12 mouse cellular contexts compared by ENCODE assay signal in genomic region chr4:43060286-43060685, GRCm38 (mm10). TPM values are rescaled to one million over a fixed set of nuclear protein-coding genes. Genes with fewer than 3 reads are reported as not detected.
DNase-seq lines count a peak whose midpoint lies in the region; ATAC-seq and TF ChIP-seq lines count a peak whose summit lies in the region.
"Had no signal": no experiment of that assay in that cellular context is flagged by ENCODE, and none has a peak within 500 bp of the region (broad histone marks: within the 10 kb centered on the region; RNA-seq: fewer than 3 reads in every experiment).

No protein-coding gene starts in this region.

- no peak overlapping the region for H3K27ac ChIP-seq in kidney, embryonic 14.5 days (ENCODE audit: low read depth, low read length)
- no peak overlapping the region for H3K27ac ChIP-seq in forebrain, embryonic 14.5 days (ENCODE audit: low read depth, low read length)
- H3K27ac ChIP-seq in midbrain, embryonic 14.5 days (replicated peaks; ENCODE audit: low read depth, low read length), result no peak overlapping the region
- H3K27ac ChIP-seq in cerebellum, adult 2 months (ENCODE audit: insufficient read depth, low read length), result no peak overlapping the region

- peaks cover 2% of the 10 kb centered on the region; the same call in 1 of the 2 replicates for H3K27me3 ChIP-seq in kidney, embryonic 14.5 days (ENCODE audit: control insufficient read depth, insufficient read depth, low read length)
- no peaks in the 10 kb centered on the region for H3K27me3 ChIP-seq in forebrain, embryonic 14.5 days (replicated peaks; ENCODE audit: control insufficient read depth, insufficient read depth, low read length)
- no peaks in the 10 kb centered on the region for H3K27me3 ChIP-seq in midbrain, embryonic 14.5 days (ENCODE audit: control insufficient read depth, insufficient read depth, low read length)
- H3K27me3 ChIP-seq in cerebellum, adult 2 months (ENCODE audit: control insufficient read depth, insufficient read depth, low read length), result no peaks in the 10 kb centered on the region

- H3K4me2 ChIP-seq in kidney, embryonic 14.5 days (replicated peaks; ENCODE audit: low read depth, low read length), result no peak overlapping the region
- peak overlapping the region; percentile 71 for H3K4me2 ChIP-seq in forebrain, embryonic 14.5 days (ENCODE audit: low read length)
- peak overlapping the region; percentile 71 for H3K4me2 ChIP-seq in midbrain, embryonic 14.5 days (ENCODE audit: low read length)

- intact Hi-C loops in heart, postnatal 36 days (cut with DNase I), result no loop called here

- no peak overlapping the region for H3K9ac ChIP-seq in kidney, embryonic 14.5 days (ENCODE audit: low read depth, low read length)
- no peak overlapping the region for H3K9ac ChIP-seq in forebrain, embryonic 14.5 days (ENCODE audit: low read length)
- H3K9ac ChIP-seq in midbrain, embryonic 14.5 days (replicated peaks; ENCODE audit: low read length), result no peak overlapping the region

- TF ChIP-seq CTCF in cerebellum, adult 2 months (IDR thresholded peaks at IDR 0.05; ENCODE audit: borderline replicate concordance, insufficient read depth, low read depth, low read length), result no peak

- H3K4me3 ChIP-seq in kidney, embryonic 14.5 days (ENCODE audit: low read length), result peak overlapping the region; percentile 60; the same call in 1 of the 2 replicates
- H3K4me3 ChIP-seq in forebrain, embryonic 14.5 days (ENCODE audit: low read depth, low read length), result no peak overlapping the region
- no peak overlapping the region for H3K4me3 ChIP-seq in midbrain, embryonic 14.5 days (replicated peaks; ENCODE audit: low read depth, low read length)
- no peak overlapping the region for H3K4me3 ChIP-seq in cerebellum, adult 2 months (replicated peaks; ENCODE audit: insufficient read depth, low read depth, low read length)

- H3K36me3 ChIP-seq in kidney, embryonic 14.5 days (ENCODE audit: control insufficient read depth, insufficient read depth, low read length), result no peaks in the 10 kb centered on the region
- no peaks in the 10 kb centered on the region for H3K36me3 ChIP-seq in forebrain, embryonic 14.5 days (ENCODE audit: control insufficient read depth, insufficient read depth, low read length)
- H3K36me3 ChIP-seq in midbrain, embryonic 14.5 days (ENCODE audit: control insufficient read depth, insufficient read depth, low read length), result no peaks in the 10 kb centered on the region
- H3K36me3 ChIP-seq: G1E had no signal

- 26% methylated on average over 3 of the region's 3 CpGs for WGBS in kidney, embryonic 14.5 days
- WGBS in forebrain, embryonic 14.5 days, result 41% methylated on average over 3 of the region's 3 CpGs
- 42% methylated on average over 3 of the region's 3 CpGs for WGBS in midbrain, embryonic 14.5 days
- 77% methylated on average over 3 of the region's 3 CpGs for WGBS in cerebellum, adult 2 months

- DNase-seq in heart, adult 11 months, result peak; percentile 92
- DNase-seq in heart, postnatal 36 days, result no peak
- DNase-seq in kidney, adult 8-10 months, result no peak
- no peak for DNase-seq in forebrain, embryonic 14.5 days (ENCODE audit: low spot score)
- peak; percentile 43 for DNase-seq in midbrain, embryonic 14.5 days
- no peak for DNase-seq in right cerebral cortex, postnatal 10 days (ENCODE audit: low spot score in 2 of 2)
- no peak for DNase-seq in cerebellum, adult 2 months
- DNase-seq: cerebellum, adult 9-10 months; gastrocnemius, postnatal 36 days; thymus, postnatal 25 days had no signal

- no peak for TF ChIP-seq POLR2A in cerebellum, adult 2 months (IDR thresholded peaks at IDR 0.05; ENCODE audit: borderline replicate concordance, insufficient read depth, low read length)

- H3K9me3 ChIP-seq in kidney, embryonic 14.5 days (ENCODE audit: control insufficient read depth, low read length), result no peaks in the 10 kb centered on the region
- no peaks in the 10 kb centered on the region for H3K9me3 ChIP-seq in forebrain, embryonic 14.5 days (replicated peaks; ENCODE audit: control insufficient read depth, low read length)
- no peaks in the 10 kb centered on the region for H3K9me3 ChIP-seq in midbrain, embryonic 14.5 days (ENCODE audit: control insufficient read depth, low read length)

- no peak for ATAC-seq in kidney, embryonic 14.5 days (ENCODE audit: low FRiP score, low TSS enrichment)
- no peak for ATAC-seq in forebrain, embryonic 14.5 days
- no peak for ATAC-seq in midbrain, embryonic 14.5 days (ENCODE audit: low FRiP score, low TSS enrichment)

- H3K4me1 ChIP-seq in kidney, embryonic 14.5 days (ENCODE audit: control insufficient read depth, insufficient read depth, low read length), result 0 out of 2 replicates have a peak, but pooled peaks cover 4% of the 10 kb centered on the region
- H3K4me1 ChIP-seq in forebrain, embryonic 14.5 days (ENCODE audit: control insufficient read depth, insufficient read depth, low read length), result peaks cover 5% of the 10 kb centered on the region
- H3K4me1 ChIP-seq in midbrain, embryonic 14.5 days (ENCODE audit: control insufficient read depth, insufficient read depth, low read length), result peaks cover 11% of the 10 kb centered on the region
- H3K4me1 ChIP-seq in cerebellum, adult 2 months (ENCODE audit: control insufficient read depth, insufficient read depth, low read length), result no peaks in the 10 kb centered on the region

RNA-seq across cellular contexts. Expression of gene Unc13b, which starts 1.5 kb away (rescaled TPM):
- total RNA-seq in heart, postnatal 36 days (2021), result 10 to 100 TPM; 12.9 to 13.5 TPM
- 5.6 and 9.0 TPM in 2 replicates for polyA plus RNA-seq in kidney, embryonic 14.5 days (2014; fragmentation: Nextera tagmentation; extraction: Ambion mirVana)
- polyA plus RNA-seq in forebrain, embryonic 14.5 days (2014; fragmentation: Nextera tagmentation; extraction: Ambion mirVana), result 8.1 and 12.3 TPM in 2 replicates
- polyA plus RNA-seq in midbrain, embryonic 14.5 days (2014; fragmentation: Nextera tagmentation; extraction: Ambion mirVana), result 14.3 and 20.4 TPM in 2 replicates
- polyA plus RNA-seq in cerebellum, adult 2 months (2012; rRNA removed), result 12.8 and 14.5 TPM in 2 replicates

RNA-seq across cellular contexts. Expression of gene Fam214b, which starts 14.3 kb away (rescaled TPM):
- total RNA-seq in heart, postnatal 36 days (2021), result 10 to 100 TPM; 26.1 to 30.0 TPM
- polyA plus RNA-seq in kidney, embryonic 14.5 days (2014; fragmentation: Nextera tagmentation; extraction: Ambion mirVana), result 6.8 and 8.3 TPM in 2 replicates
- 19.3 and 26.7 TPM in 2 replicates for polyA plus RNA-seq in forebrain, embryonic 14.5 days (2014; fragmentation: Nextera tagmentation; extraction: Ambion mirVana)
- polyA plus RNA-seq in midbrain, embryonic 14.5 days (2014; fragmentation: Nextera tagmentation; extraction: Ambion mirVana), result 32.5 and 35.4 TPM in 2 replicates
- 29.9 and 32.5 TPM in 2 replicates for polyA plus RNA-seq in cerebellum, adult 2 months (2012; rRNA removed)

RNA-seq across cellular contexts. Expression of gene Stoml2, which starts 28.8 kb away (rescaled TPM):
- 100 to 1,000 TPM; 108 to 115 TPM for total RNA-seq in heart, postnatal 36 days (2021)
- polyA plus RNA-seq in kidney, embryonic 14.5 days (2014; fragmentation: Nextera tagmentation; extraction: Ambion mirVana), result 353 and 454 TPM in 2 replicates
- polyA plus RNA-seq in forebrain, embryonic 14.5 days (2014; fragmentation: Nextera tagmentation; extraction: Ambion mirVana), result 302 and 334 TPM in 2 replicates
- polyA plus RNA-seq in midbrain, embryonic 14.5 days (2014; fragmentation: Nextera tagmentation; extraction: Ambion mirVana), result 219 and 222 TPM in 2 replicates
- 138 and 142 TPM in 2 replicates for polyA plus RNA-seq in cerebellum, adult 2 months (2012; rRNA removed)

RNA-seq across cellular contexts. Expression of gene Pigo, which starts 34.7 kb away (rescaled TPM):
- 10 to 100 TPM; 20.1 to 23.2 TPM for total RNA-seq in heart, postnatal 36 days (2021)
- polyA plus RNA-seq in kidney, embryonic 14.5 days (2014; fragmentation: Nextera tagmentation; extraction: Ambion mirVana), result 14.5 and 21.0 TPM in 2 replicates
- 18.1 and 18.2 TPM in 2 replicates for polyA plus RNA-seq in forebrain, embryonic 14.5 days (2014; fragmentation: Nextera tagmentation; extraction: Ambion mirVana)
- polyA plus RNA-seq in midbrain, embryonic 14.5 days (2014; fragmentation: Nextera tagmentation; extraction: Ambion mirVana), result 23.3 and 26.4 TPM in 2 replicates
- 35.8 and 35.9 TPM in 2 replicates for polyA plus RNA-seq in cerebellum, adult 2 months (2012; rRNA removed)

RNA-seq across cellular contexts. Expression of gene Fancg, which starts 50.0 kb away (rescaled TPM):
- total RNA-seq in heart, postnatal 36 days (2021), result 1 to 10 TPM; 2.6 to 3.2 TPM
- 11.8 and 16.9 TPM in 2 replicates for polyA plus RNA-seq in kidney, embryonic 14.5 days (2014; fragmentation: Nextera tagmentation; extraction: Ambion mirVana)
- 17.3 and 26.1 TPM in 2 replicates for polyA plus RNA-seq in forebrain, embryonic 14.5 days (2014; fragmentation: Nextera tagmentation; extraction: Ambion mirVana)
- polyA plus RNA-seq in midbrain, embryonic 14.5 days (2014; fragmentation: Nextera tagmentation; extraction: Ambion mirVana), result 17.4 and 20.4 TPM in 2 replicates
- 36.2 and 36.7 TPM in 2 replicates for polyA plus RNA-seq in cerebellum, adult 2 months (2012; rRNA removed)

Comparison
In these comparisons a context has a peak if more than half of its experiments do, and no peak if none do; other contexts are left out.
1. DNase-seq: peak in heart, adult 11 months (single experiment) and midbrain, embryonic 14.5 days (single experiment); none in heart, postnatal 36 days (0 of 2), kidney, adult 8-10 months (0 of 2), forebrain, embryonic 14.5 days (single experiment), right cerebral cortex, postnatal 10 days (0 of 2) and cerebellum, adult 2 months (0 of 2).